Mouse (Mus musculus): ENCODE measurements around the gene Sema3b.

Gene Sema3b

GRCm38 (mm10) chr9:107634406-107635278, 25.6 kb upstream of the Sema3b start:
- in situ Hi-C loops (cut with MboI; ENCODE audit: low pct_unique_long_range_greater_than_20kb in 1 of 2, low sequenced_read_pairs in 2 of 2, unreplicated experiment in 1 of 2), result no loop called here

- in situ Hi-C loops (cut with MboI; ENCODE audit: low pct_unique_long_range_greater_than_20kb in 1 of 2, low sequenced_read_pairs in 2 of 2, unreplicated experiment in 1 of 2), result no loop called here
These were observed 24.8 kb upstream of the Sema3b start for GRCm38 (mm10) chr9:107633661-107634405.

DNA sequence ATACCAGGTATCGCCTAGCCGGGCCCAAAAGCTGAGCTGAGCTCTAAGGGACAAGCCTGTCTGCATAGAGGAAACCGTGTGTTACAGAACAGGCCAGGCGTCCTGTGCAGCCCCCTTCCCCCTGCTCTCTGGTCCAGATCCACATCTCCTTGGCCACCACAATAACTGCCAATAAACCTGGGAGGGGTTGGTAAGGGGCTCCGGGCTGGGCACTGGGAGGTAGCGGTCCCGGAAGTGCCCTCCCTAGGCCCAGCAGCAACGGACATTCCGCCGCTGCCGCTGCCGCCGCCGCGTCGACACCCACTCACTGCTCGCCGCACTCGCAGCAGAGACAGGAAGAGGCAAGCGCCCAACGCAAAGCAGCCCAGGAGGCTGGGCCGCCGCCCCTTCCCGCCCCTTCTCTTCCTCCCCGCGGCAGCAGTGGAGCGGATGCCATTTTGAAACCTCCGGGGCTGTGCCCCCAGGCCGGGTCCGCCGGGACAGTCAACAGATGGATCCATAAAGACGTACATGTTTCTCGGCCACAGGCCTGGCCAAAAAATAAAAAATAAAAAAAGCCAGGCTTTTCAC, 24.1 kb upstream of the Sema3b start:
- in situ Hi-C loops (cut with MboI; ENCODE audit: low pct_unique_long_range_greater_than_20kb in 1 of 2, low sequenced_read_pairs in 2 of 2, unreplicated experiment in 1 of 2), result no loop called here

- in situ Hi-C loops (cut with MboI; ENCODE audit: low pct_unique_long_range_greater_than_20kb in 1 of 2, low sequenced_read_pairs in 2 of 2, unreplicated experiment in 1 of 2), result no loop called here
These were observed 23.4 kb upstream of the Sema3b start for GRCm38 (mm10) chr9:107632478-107632877.

GRCm38 (mm10) chr9:107631861-107632260, 22.8 kb upstream of the Sema3b start:
- in situ Hi-C loops (cut with MboI; ENCODE audit: low pct_unique_long_range_greater_than_20kb in 1 of 2, low sequenced_read_pairs in 2 of 2, unreplicated experiment in 1 of 2), result no loop called here

DNA sequence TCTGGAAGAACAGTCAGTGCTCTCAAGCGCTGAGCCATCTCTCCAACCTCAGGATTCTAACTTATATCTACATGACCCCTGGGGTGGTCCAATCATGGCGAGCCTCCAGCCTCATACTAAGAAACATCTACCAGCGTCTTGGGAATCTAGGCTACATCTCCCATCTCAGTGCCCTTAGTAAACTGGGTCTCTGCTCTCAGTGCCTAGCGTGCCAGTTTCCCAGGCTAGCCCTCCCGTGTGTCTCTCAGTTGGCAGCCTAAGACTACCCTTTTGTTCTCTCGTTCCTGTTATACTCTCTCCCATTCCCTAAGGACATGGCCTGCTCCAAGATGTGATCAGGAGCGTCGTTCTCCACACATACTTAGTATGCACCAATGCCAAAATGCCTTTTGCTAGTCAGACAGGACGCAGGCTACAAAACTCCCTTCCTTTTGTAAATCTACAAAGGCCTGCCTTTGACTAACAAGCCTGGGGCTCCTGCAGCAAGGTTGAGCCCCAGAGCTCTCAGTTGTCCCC, 22.3 kb upstream of the Sema3b start:
- in situ Hi-C loops (cut with MboI; ENCODE audit: low pct_unique_long_range_greater_than_20kb in 1 of 2, low sequenced_read_pairs in 2 of 2, unreplicated experiment in 1 of 2), result no loop called here

GRCm38 (mm10) chr9:107630576-107630975, 21.5 kb upstream of the Sema3b start:
- in situ Hi-C loops (cut with MboI; ENCODE audit: low pct_unique_long_range_greater_than_20kb in 1 of 2, low sequenced_read_pairs in 2 of 2, unreplicated experiment in 1 of 2), result no loop called here

GRCm38 (mm10) chr9:107629901-107630425, 20.9 kb upstream of the Sema3b start:
- in situ Hi-C loops (cut with MboI; ENCODE audit: low pct_unique_long_range_greater_than_20kb in 1 of 2, low sequenced_read_pairs in 2 of 2, unreplicated experiment in 1 of 2), result no loop called here

GRCm38 (mm10) chr9:107629411-107629730, 20.3 kb upstream of the Sema3b start:
- in situ Hi-C loops (cut with MboI; ENCODE audit: low pct_unique_long_range_greater_than_20kb in 1 of 2, low sequenced_read_pairs in 2 of 2, unreplicated experiment in 1 of 2), result no loop called here

DNA sequence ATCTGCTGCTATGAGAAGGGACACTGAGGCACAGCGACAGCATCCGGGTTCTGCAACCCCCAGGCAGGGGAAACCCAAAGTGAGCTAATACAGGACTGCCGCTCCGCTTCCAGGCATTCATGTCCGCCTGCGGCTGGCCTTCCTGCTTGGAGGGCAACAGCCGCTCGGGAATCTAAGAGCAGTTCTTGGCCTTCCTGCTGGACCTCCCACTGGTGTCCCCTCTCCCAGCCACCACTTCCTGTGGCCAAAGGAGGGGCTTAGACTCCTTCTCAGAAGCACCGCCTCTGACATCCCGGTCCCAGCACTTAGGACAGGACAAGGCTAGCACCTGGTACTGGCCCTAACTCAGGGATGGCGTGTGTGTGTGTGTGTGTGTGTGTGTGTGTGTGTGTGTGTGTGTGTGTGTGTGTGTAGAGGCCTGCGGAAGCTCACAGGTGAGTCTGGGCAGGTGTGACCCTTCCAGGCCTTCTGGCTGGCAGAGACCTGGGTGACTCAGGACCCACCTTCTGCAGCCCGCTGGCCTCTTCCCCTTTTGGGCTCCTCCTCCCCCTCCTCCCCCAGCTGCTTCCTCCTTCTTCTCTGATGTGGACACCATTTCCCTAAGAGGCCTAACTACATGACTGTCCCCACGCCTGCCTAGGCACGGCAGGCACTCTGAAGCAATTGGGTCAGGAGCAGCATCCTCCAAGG, 19.8 kb upstream of the Sema3b start:
- in situ Hi-C loops (cut with MboI; ENCODE audit: low pct_unique_long_range_greater_than_20kb in 1 of 2, low sequenced_read_pairs in 2 of 2, unreplicated experiment in 1 of 2), result no loop called here

- in situ Hi-C loops (cut with MboI; ENCODE audit: low pct_unique_long_range_greater_than_20kb in 1 of 2, low sequenced_read_pairs in 2 of 2, unreplicated experiment in 1 of 2), result no loop called here
These were observed 18.6 kb upstream of the Sema3b start for GRCm38 (mm10) chr9:107627387-107628255.

- in situ Hi-C loops (cut with MboI; ENCODE audit: low pct_unique_long_range_greater_than_20kb in 1 of 2, low sequenced_read_pairs in 2 of 2, unreplicated experiment in 1 of 2), result no loop called here
These were observed 17.8 kb upstream of the Sema3b start for GRCm38 (mm10) chr9:107626844-107627277.

DNA sequence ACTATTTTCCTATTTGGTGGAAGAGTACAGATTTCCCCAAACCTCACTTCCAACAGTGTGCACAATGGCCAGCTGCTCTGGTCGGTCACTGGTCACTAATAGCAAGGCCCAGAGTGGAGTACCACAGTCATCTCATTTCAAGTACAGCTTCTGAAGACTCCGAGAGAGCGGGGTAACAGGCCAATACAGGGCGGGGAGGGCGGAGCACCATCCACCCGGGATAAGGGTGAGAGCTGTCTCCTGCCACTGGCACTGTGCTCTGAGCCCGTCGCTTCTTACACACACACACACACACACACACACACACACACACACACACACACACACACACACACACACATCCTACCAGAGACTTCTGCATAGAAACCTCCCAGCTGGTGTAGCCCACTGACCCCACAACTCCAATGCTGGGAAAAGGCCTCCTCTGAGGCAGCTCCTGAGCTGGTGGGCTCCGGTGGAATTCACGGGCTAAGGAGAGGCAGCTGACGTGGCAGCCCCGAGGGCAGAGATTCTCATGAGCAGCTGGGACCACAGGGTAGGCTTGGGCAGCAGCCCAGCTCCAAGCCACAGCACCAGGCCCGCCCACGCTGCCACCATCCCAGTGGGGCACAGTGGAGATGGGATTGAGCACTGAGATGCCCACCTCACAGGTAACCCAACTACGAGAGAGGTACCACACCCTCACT, 17.3 kb upstream of the Sema3b start:
- in situ Hi-C loops (cut with MboI; ENCODE audit: low pct_unique_long_range_greater_than_20kb in 1 of 2, low sequenced_read_pairs in 2 of 2, unreplicated experiment in 1 of 2), result no loop called here

DNA sequence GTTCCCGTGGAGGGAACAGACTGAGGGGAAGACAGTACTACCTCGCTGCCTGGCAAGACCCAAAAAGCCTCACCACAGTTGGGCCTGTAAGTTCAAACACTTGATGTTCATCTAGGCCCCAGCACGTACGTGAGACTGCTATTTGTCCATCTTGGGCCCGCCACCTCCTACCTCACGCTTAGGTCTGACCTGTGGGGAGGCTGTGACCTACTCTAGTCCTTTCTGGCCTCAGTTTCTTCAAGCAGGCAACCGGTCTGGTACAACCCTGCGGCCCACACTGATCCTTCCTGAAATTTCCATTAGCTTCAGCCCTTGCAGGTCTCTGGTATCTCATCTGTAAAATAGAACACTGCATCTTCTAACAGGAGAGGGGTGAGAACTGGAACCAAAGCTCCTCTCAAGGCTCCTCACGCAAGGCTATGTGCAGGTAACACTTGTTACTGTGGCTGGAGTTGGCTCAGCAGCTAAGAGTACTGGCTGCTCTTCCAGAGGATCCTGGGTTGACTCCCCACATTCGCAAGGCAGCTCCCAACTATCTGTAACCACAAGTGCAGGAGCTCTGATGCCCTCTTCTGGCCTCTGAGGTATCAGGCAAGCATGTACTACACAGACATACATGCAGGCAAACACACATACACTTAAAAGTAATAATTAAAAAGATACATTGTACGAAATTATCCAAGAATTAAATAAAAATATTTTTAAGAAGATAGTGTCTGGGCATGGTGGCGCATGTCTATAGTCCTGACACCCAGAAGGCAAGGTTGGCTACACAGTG, 16.5 kb upstream of the Sema3b start:
- in situ Hi-C loops (cut with MboI; ENCODE audit: low pct_unique_long_range_greater_than_20kb in 1 of 2, low sequenced_read_pairs in 2 of 2, unreplicated experiment in 1 of 2), result no loop called here

GRCm38 (mm10) chr9:107624951-107625350, 15.9 kb upstream of the Sema3b start:
- in situ Hi-C loops (cut with MboI; ENCODE audit: low pct_unique_long_range_greater_than_20kb in 1 of 2, low sequenced_read_pairs in 2 of 2, unreplicated experiment in 1 of 2), result no loop called here

- in situ Hi-C loops (cut with MboI; ENCODE audit: low pct_unique_long_range_greater_than_20kb in 1 of 2, low sequenced_read_pairs in 2 of 2, unreplicated experiment in 1 of 2), result no loop called here
These were observed 15.5 kb upstream of the Sema3b start for GRCm38 (mm10) chr9:107624539-107624938.
